Mouse (Mus musculus) megakaryocyte, adult 5-6 weeks (primary cell): Measurements from ENCODE around the gene Prkn. TPM values are rescaled to one million over a fixed set of nuclear protein-coding genes. Genes with fewer than 3 reads are reported as not detected.

Experiments used
- ATAC-seq: 2 replicates; pipeline ENCODE4 v1.8.0; 2016; ENCODE audit warnings: mild to moderate bottlenecking, inconsistent platforms; ENCODE audit not compliant: poor library complexity, severe bottlenecking
- total RNA-seq, 2 experiments: library from RNA; stranded (forward) in 1 of 2; stranded (reverse) in 1 of 2; fragments of 153-499, 151-499 nt in 1 of 2; fragments of 221-1000, 200-1000 nt in 1 of 2; gene quantifications; 2 replicates each; pipeline versions ENCODE4 v1.2.3 to v1.2.4; 2015 to 2017

Prkn gene
- total RNA-seq, 2 experiments from 2014 or later, result 0.07 TPM; not detected in 1

- ATAC-seq, result no peak
Observed at GRCm38 (mm10) chr17:12048695-12049490, 1208.7 kb downstream of the Prkn start.

- ATAC-seq, result no peak
Observed at GRCm38 (mm10) chr17:12050261-12050660, 1210.1 kb downstream of the Prkn start.

GRCm38 (mm10) chr17:12051031-12051430, 1210.8 kb downstream of the Prkn start:
- no peak for ATAC-seq

GRCm38 (mm10) chr17:12052651-12053050, 1212.5 kb downstream of the Prkn start:
- no peak for ATAC-seq

- no peak for ATAC-seq
Observed at GRCm38 (mm10) chr17:12059041-12059440, 1218.9 kb downstream of the Prkn start.

GRCm38 (mm10) chr17:12061381-12061780, 1221.2 kb downstream of the Prkn start:
- ATAC-seq, result no peak

GRCm38 (mm10) chr17:12062861-12063260, 1222.7 kb downstream of the Prkn start:
- no peak for ATAC-seq

GRCm38 (mm10) chr17:12063533-12063932, 1223.3 kb downstream of the Prkn start:
- ATAC-seq, result no peak

- ATAC-seq, result no peak
Observed at GRCm38 (mm10) chr17:12066054-12066453, 1225.9 kb downstream of the Prkn start.

- no peak for ATAC-seq
Observed at GRCm38 (mm10) chr17:12076816-12077215, 1236.6 kb downstream of the Prkn start.

- ATAC-seq, result no peak
Observed at GRCm38 (mm10) chr17:12080656-12081495, 1240.7 kb downstream of the Prkn start.

GRCm38 (mm10) chr17:12082201-12082600, 1242.0 kb downstream of the Prkn start:
- no peak for ATAC-seq

- ATAC-seq, result no peak
Observed at GRCm38 (mm10) chr17:12090261-12090927, 1250.2 kb downstream of the Prkn start.

- no peak for ATAC-seq
Observed at GRCm38 (mm10) chr17:12092901-12093564, 1252.8 kb downstream of the Prkn start.

GRCm38 (mm10) chr17:12094016-12094415, 1253.8 kb downstream of the Prkn start:
- ATAC-seq, result peak; percentile 57; the same call in 1 of the 2 replicates

- no peak for ATAC-seq
Observed at GRCm38 (mm10) chr17:12094827-12095590, 1254.8 kb downstream of the Prkn start.

GRCm38 (mm10) chr17:12099415-12099814, 1259.2 kb downstream of the Prkn start:
- ATAC-seq, result no peak

GRCm38 (mm10) chr17:12102326-12102725, 1262.1 kb downstream of the Prkn start:
- no peak for ATAC-seq

GRCm38 (mm10) chr17:12103781-12104180, 1263.6 kb downstream of the Prkn start:
- ATAC-seq, result peak; percentile 77

GRCm38 (mm10) chr17:12104245-12104644, 1264.1 kb downstream of the Prkn start:
- no peak for ATAC-seq
